Mouse (Mus musculus) ES-E14 (cell line): Measurements from ENCODE around the gene Ppp6r1. TPM values are rescaled to one million over a fixed set of nuclear protein-coding genes. Genes with fewer than 3 reads are reported as not detected.

Experiments used
- DNase-seq: peaks from one replicate; pipeline ENCODE4 v3.0.0-alpha.2; 2013; ENCODE audit warnings: low read depth, low spot score
- H3K27ac ChIP-seq: 2 replicates; pipeline ENCODE4 v1.5.1; 2012; ENCODE audit warnings: low read depth, mild to moderate bottlenecking, low read length, moderate library complexity, mixed read lengths; ENCODE audit not compliant: poor library complexity, insufficient read depth, severe bottlenecking
- H3K36me3 ChIP-seq: 2 replicates; pipeline ENCODE4 v1.6.1; 2012; ENCODE audit warnings: mild to moderate bottlenecking, low read length, moderate library complexity, mixed read lengths; ENCODE audit not compliant: control insufficient read depth, poor library complexity, insufficient read depth, severe bottlenecking
- H3K4me1 ChIP-seq, 2 experiments: fragments of 150-350 bp in 1 of 2; sonication (generic) in 1 of 2; 2 replicates each; pipeline ENCODE4 v1.6.1; 2012; ENCODE audit warnings: low read length in 2 of 2, mild to moderate bottlenecking in 1 of 2, mixed read lengths in 1 of 2; ENCODE audit not compliant: control insufficient read depth in 2 of 2, insufficient read depth in 2 of 2, poor library complexity in 1 of 2
- H3K4me3 ChIP-seq, 2 experiments: fragments of 150-350 bp in 1 of 2; sonication (generic) in 1 of 2; 2 replicates each; pipeline ENCODE4 v1.5.1; 2012; ENCODE audit warnings: low read length in 2 of 2, low read depth in 1 of 2, mild to moderate bottlenecking in 1 of 2, mixed read lengths in 1 of 2; ENCODE audit not compliant: insufficient read depth in 1 of 2, poor library complexity in 1 of 2, severe bottlenecking in 1 of 2
- H3K9ac ChIP-seq: 2 replicates; pipeline ENCODE4 v1.6.1; 2012; ENCODE audit warnings: low read depth, mild to moderate bottlenecking, low read length, mixed read lengths; ENCODE audit not compliant: poor library complexity, insufficient read depth, severe bottlenecking
- H3K9me3 ChIP-seq: fragments of 150-350 bp; sonication (generic); 2 replicates; pipeline ENCODE4 v1.6.1; 2012; ENCODE audit warnings: low read depth, mild to moderate bottlenecking, low read length; ENCODE audit not compliant: control insufficient read depth, insufficient read depth
- CHD2 ChIP-seq: IDR thresholded peaks from 2 replicates; pipeline ENCODE4 v1.6.1; 2014; ENCODE audit warnings: mild to moderate bottlenecking, low read depth, low read length, inconsistent platforms
- HCFC1 ChIP-seq: IDR thresholded peaks from 2 replicates; pipeline ENCODE4 v1.6.1; 2012; ENCODE audit warnings: low read length, inconsistent platforms, borderline replicate concordance; ENCODE audit not compliant: insufficient read depth
- MAFK ChIP-seq: IDR thresholded peaks from 2 replicates; pipeline ENCODE4 v1.6.1; 2014; ENCODE audit warnings: mild to moderate bottlenecking, low read depth, low read length, inconsistent platforms; ENCODE audit not compliant: insufficient read depth
- ZC3H11A ChIP-seq: IDR thresholded peaks from 2 replicates; pipeline ENCODE4 v1.6.1; 2012; ENCODE audit warnings: low read depth, mild to moderate bottlenecking, inconsistent platforms, low read length, borderline replicate concordance
- ZNF384 ChIP-seq: IDR thresholded peaks from 2 replicates; pipeline ENCODE4 v1.6.1; 2012; ENCODE audit warnings: low read depth, low read length, inconsistent platforms
- in situ Hi-C, 2 experiments: fragments of 600-800 bp; cut with MboI; formaldehyde crosslinking; loops; one replicate each; pipeline ENCODE4 v1.15.1; 2025; ENCODE audit warnings: low sequenced_read_pairs in 2 of 2, inconsistent platforms in 1 of 2; ENCODE audit not compliant: unreplicated experiment in 2 of 2
- total RNA-seq: library from RNA; depleted of rRNA; stranded (reverse); fragments of 300-350 nt; gene quantifications from 2 replicates; pipeline ENCODE4 v1.2.3, GENCODE M21; 2012; rRNA removed

Ppp6r1 gene
- 55.4 and 62.9 TPM in 2 replicates for total RNA-seq

GRCm38 (mm10) chr7:4658912-4659551 is at the start of gene Ppp6r1:
Gene Ppp6r1 (minus strand): TSS chr7:4659019.
- in situ Hi-C loops, result no loop called here
- peak; percentile 80 for DNase-seq

GRCm38 (mm10) chr7:4705098-4705497 is 46.3 kb upstream of the Ppp6r1 start:
- DNase-seq, result peak; percentile 66
- Histone ChIP-seq H3K9ac (peak overlapping the region; percentile 77; the same call in 1 of the 2 replicates), H3K27ac (peak overlapping the region; percentile 72; the same call in 1 of the 2 replicates), H3K4me3 (peak overlapping the region; percentile 53 to 55), H3K4me1 (peaks cover 15 to 17% of the 10 kb centered on the region in 2 experiments), H3K36me3 (peaks cover 11% of the 10 kb centered on the region), H3K9me3 (no peaks in the 10 kb centered on the region)
- in situ Hi-C loops, result no loop called here
- no peak for TF ChIP-seq HCFC1
- no peak for TF ChIP-seq ZNF384
- TF ChIP-seq ZC3H11A, result no peak
- no peak for TF ChIP-seq MAFK
- no peak for TF ChIP-seq CHD2

More at GRCm38 (mm10) chr7:4658912-4659551, at the start of gene Ppp6r1:
- Histone ChIP-seq H3K4me3 (peak within 1 kb of the TSS; percentile 88 to 93), H3K27ac (peak within 1 kb of the TSS; percentile 67), H3K9me3 (no peaks in the 10 kb centered on the region), H3K36me3 (0 out of 2 replicates have a peak, but pooled peaks cover 3% of the 10 kb centered on the region), H3K9ac (peak within 1 kb of the TSS; percentile 94), H3K4me1 (peaks cover 2 to 18% of the 10 kb centered on the region in 2 experiments; a peak in 2 of 4 replicates)
- TF ChIP-seq ZNF384 (no peak), MAFK (no peak), ZC3H11A (0 out of 2 replicates have a peak, but pooled peaks have one; percentile 9), CHD2 (no peak), HCFC1 (peak; percentile 63; the same call in 1 of the 2 replicates)

GRCm38 (mm10) chr7:4703195-4703594 is 44.4 kb upstream of the Ppp6r1 start:
- in situ Hi-C loops, result no loop called here
- peak overlapping the region; percentile 72; the same call in 1 of the 2 replicates for H3K27ac ChIP-seq
- no peak for DNase-seq
- TF ChIP-seq HCFC1 (no peak), MAFK (no peak), CHD2 (no peak), ZNF384 (no peak), ZC3H11A (no peak)
- H3K4me3 ChIP-seq, result no peak overlapping the region
- peaks cover 8% of the 10 kb centered on the region for H3K36me3 ChIP-seq
- peak overlapping the region; percentile 50; the same call in 1 of the 2 replicates for H3K9ac ChIP-seq
- H3K4me1 ChIP-seq, result peaks cover 17% of the 10 kb centered on the region in 2 experiments
- no peaks in the 10 kb centered on the region for H3K9me3 ChIP-seq

- Histone ChIP-seq H3K27ac (peak overlapping the region; percentile 90), H3K36me3 (peaks cover 4% of the 10 kb centered on the region; the same call in 1 of the 2 replicates), H3K9me3 (no peaks in the 10 kb centered on the region), H3K4me3 (0 out of 4 replicates have a peak overlapping the region, but pooled peaks of 1 of the 2 experiments have one; percentile 0), H3K9ac (peak overlapping the region; percentile 50; the same call in 1 of the 2 replicates), H3K4me1 (peaks cover 17% of the 10 kb centered on the region in 2 experiments)
- in situ Hi-C loops, result no loop called here
- no peak for DNase-seq
- TF ChIP-seq MAFK (no peak), CHD2 (no peak), HCFC1 (0 out of 2 replicates have a peak, but pooled peaks have one; percentile 39), ZC3H11A (no peak)
These were observed 43.5 kb upstream of the Ppp6r1 start for GRCm38 (mm10) chr7:4702334-4702733.
